Mouse (Mus musculus): Measurements from ENCODE around the gene Tmem150c. TPM values are rescaled to one million over a fixed set of nuclear protein-coding genes. Genes with fewer than 3 reads are reported as not detected.

The Tmem150c gene
- polyA plus RNA-seq, 1 experiment from 2014 or later = 17.0 TPM

- peak overlapping the region; percentile 55 for H3K9ac ChIP-seq (ENCODE audit: low read length)
- no peaks in the 10 kb centered on the region for H3K36me3 ChIP-seq (ENCODE audit: control insufficient read depth, insufficient read depth, low read length)
Measured at GRCm38 (mm10) chr5:100079040-100079930, 80.3 kb downstream of the Tmem150c start.

DNA sequence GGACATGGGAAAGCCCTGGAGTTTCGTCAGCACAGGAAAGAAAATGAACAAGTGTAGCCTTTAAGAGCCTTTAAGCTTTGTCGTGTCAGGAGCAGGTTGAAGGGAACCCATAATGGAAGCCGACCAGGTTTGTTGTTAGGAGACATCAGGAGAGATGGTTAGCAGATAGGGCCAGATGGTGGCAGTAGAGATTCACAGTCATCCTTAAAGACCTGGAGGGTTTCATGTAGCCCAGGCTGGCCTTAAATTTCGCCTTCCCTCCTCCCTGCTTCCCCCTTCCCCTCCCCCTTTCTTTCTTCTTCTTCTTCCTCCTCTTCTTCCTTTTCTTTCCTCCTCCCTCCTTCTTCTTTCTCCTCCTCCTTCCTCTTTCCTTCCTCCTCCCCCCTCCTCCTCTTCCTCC lies 85.0 kb downstream of the Tmem150c start:
- WGBS = 49% methylated on average over 4 of the region's 4 CpGs

More at GRCm38 (mm10) chr5:100079040-100079930, 80.3 kb downstream of the Tmem150c start:
- peak overlapping the region; percentile 20; the same call in 1 of the 2 replicates for H3K4me3 ChIP-seq (ENCODE audit: low read depth, low read length)
- H3K4me1 ChIP-seq (ENCODE audit: control insufficient read depth, insufficient read depth, low read length) = peaks cover 9% of the 10 kb centered on the region; the same call in 1 of the 2 replicates
- DNase-seq (ENCODE audit: low spot score) = peak; percentile 25
- H3K9me3 ChIP-seq (replicated peaks; ENCODE audit: control insufficient read depth, low read length) = no peaks in the 10 kb centered on the region
- peak overlapping the region; percentile 48 for H3K4me2 ChIP-seq (ENCODE audit: low read length)
- no peak overlapping the region for H3K27ac ChIP-seq (ENCODE audit: low read depth, low read length)
- peak; percentile 51 for ATAC-seq
- no peaks in the 10 kb centered on the region for H3K27me3 ChIP-seq (replicated peaks; ENCODE audit: control insufficient read depth, insufficient read depth, low read length)
- WGBS = 28% methylated on average over 36 of the region's 36 CpGs

GRCm38 (mm10) chr5:100072557-100072956 lies 87.1 kb downstream of the Tmem150c start:
- Histone ChIP-seq H3K4me1 (ENCODE audit: control insufficient read depth, insufficient read depth, low read length) (no peaks in the 10 kb centered on the region), H3K36me3 (ENCODE audit: control insufficient read depth, insufficient read depth, low read length) (peaks cover 37% of the 10 kb centered on the region), H3K4me2 (ENCODE audit: low read length) (no peak overlapping the region), H3K27me3 (replicated peaks; ENCODE audit: control insufficient read depth, insufficient read depth, low read length) (no peaks in the 10 kb centered on the region), H3K27ac (ENCODE audit: low read depth, low read length) (peak overlapping the region; percentile 27; the same call in 1 of the 2 replicates), H3K4me3 (ENCODE audit: low read depth, low read length) (no peak overlapping the region), H3K9me3 (replicated peaks; ENCODE audit: control insufficient read depth, low read length) (no peaks in the 10 kb centered on the region), H3K9ac (ENCODE audit: low read length) (no peak overlapping the region)
- 25% methylated on average over 9 of the region's 9 CpGs for WGBS
- peak; percentile 64 for DNase-seq (ENCODE audit: low spot score)
- ATAC-seq = peak; percentile 33; the same call in 1 of the 2 replicates

More for the DNA sequence above, 85.0 kb downstream of the Tmem150c start:
- H3K9ac ChIP-seq (ENCODE audit: low read length) = no peak overlapping the region
- peaks cover 23% of the 10 kb centered on the region; the same call in 1 of the 2 replicates for H3K36me3 ChIP-seq (ENCODE audit: control insufficient read depth, insufficient read depth, low read length)
- no peaks in the 10 kb centered on the region for H3K9me3 ChIP-seq (replicated peaks; ENCODE audit: control insufficient read depth, low read length)
- ATAC-seq (no peak), DNase-seq (ENCODE audit: low spot score) (peak; percentile 59)
- H3K27me3 ChIP-seq (replicated peaks; ENCODE audit: control insufficient read depth, insufficient read depth, low read length) = no peaks in the 10 kb centered on the region
- H3K4me2 ChIP-seq (ENCODE audit: low read length) = no peak overlapping the region
- H3K27ac ChIP-seq (ENCODE audit: low read depth, low read length) = no peak overlapping the region
- H3K4me1 ChIP-seq (ENCODE audit: control insufficient read depth, insufficient read depth, low read length) = 0 out of 2 replicates have a peak, but pooled peaks cover under 1% of the 10 kb centered on the region
- H3K4me3 ChIP-seq (ENCODE audit: low read depth, low read length) = no peak overlapping the region

DNA sequence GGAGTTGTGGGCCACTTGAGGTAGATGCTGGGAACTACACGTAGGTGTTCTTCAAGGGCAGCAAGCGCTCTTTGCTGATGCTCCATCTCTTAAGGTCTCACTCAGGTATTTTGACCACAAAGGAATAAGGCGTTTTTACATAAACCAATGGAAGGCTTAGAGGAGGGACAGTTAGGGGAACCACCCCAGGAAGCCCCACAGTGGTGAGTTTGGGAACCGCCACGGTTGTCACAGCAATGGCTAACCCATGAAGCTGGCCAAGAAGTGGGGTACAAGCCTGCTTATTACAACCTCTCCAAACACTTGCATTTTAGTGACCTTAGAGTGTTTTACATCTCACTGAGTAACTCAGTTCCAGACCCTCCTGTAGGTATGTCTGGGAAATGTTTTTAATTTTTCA lies 88.1 kb downstream of the Tmem150c start:
- no peaks in the 10 kb centered on the region for H3K27me3 ChIP-seq (replicated peaks; ENCODE audit: control insufficient read depth, insufficient read depth, low read length)
- no peak overlapping the region for H3K4me3 ChIP-seq (ENCODE audit: low read depth, low read length)
- DNase-seq (ENCODE audit: low spot score) = no peak
- no peak for ATAC-seq
- no peaks in the 10 kb centered on the region for H3K4me1 ChIP-seq (ENCODE audit: control insufficient read depth, insufficient read depth, low read length)
- no peak overlapping the region for H3K4me2 ChIP-seq (ENCODE audit: low read length)
- WGBS = 92% methylated on average over 5 of the region's 5 CpGs
- H3K9me3 ChIP-seq (replicated peaks; ENCODE audit: control insufficient read depth, low read length) = no peaks in the 10 kb centered on the region
- H3K9ac ChIP-seq (ENCODE audit: low read length) = no peak overlapping the region
- H3K27ac ChIP-seq (ENCODE audit: low read depth, low read length) = no peak overlapping the region
- H3K36me3 ChIP-seq (ENCODE audit: control insufficient read depth, insufficient read depth, low read length) = peaks cover 47% of the 10 kb centered on the region

- Histone ChIP-seq H3K9me3 (replicated peaks; ENCODE audit: control insufficient read depth, low read length) (no peaks in the 10 kb centered on the region), H3K36me3 (ENCODE audit: control insufficient read depth, insufficient read depth, low read length) (peaks cover 60% of the 10 kb centered on the region), H3K4me3 (ENCODE audit: low read depth, low read length) (no peak overlapping the region), H3K4me2 (ENCODE audit: low read length) (no peak overlapping the region), H3K9ac (ENCODE audit: low read length) (no peak overlapping the region), H3K27me3 (replicated peaks; ENCODE audit: control insufficient read depth, insufficient read depth, low read length) (no peaks in the 10 kb centered on the region), H3K27ac (ENCODE audit: low read depth, low read length) (no peak overlapping the region), H3K4me1 (ENCODE audit: control insufficient read depth, insufficient read depth, low read length) (no peaks in the 10 kb centered on the region)
- peak; percentile 73 for ATAC-seq
- 33% methylated on average over 3 of the region's 3 CpGs for WGBS
- peak; percentile 83 for DNase-seq (ENCODE audit: low spot score)
Measured at GRCm38 (mm10) chr5:100070255-100070654, 89.4 kb downstream of the Tmem150c start.

GRCm38 (mm10) chr5:100069526-100069925 lies 90.1 kb downstream of the Tmem150c start:
- Histone ChIP-seq H3K36me3 (ENCODE audit: control insufficient read depth, insufficient read depth, low read length) (peaks cover 62% of the 10 kb centered on the region), H3K27me3 (replicated peaks; ENCODE audit: control insufficient read depth, insufficient read depth, low read length) (no peaks in the 10 kb centered on the region), H3K9me3 (replicated peaks; ENCODE audit: control insufficient read depth, low read length) (no peaks in the 10 kb centered on the region), H3K4me1 (ENCODE audit: control insufficient read depth, insufficient read depth, low read length) (no peaks in the 10 kb centered on the region), H3K4me2 (ENCODE audit: low read length) (no peak overlapping the region), H3K9ac (ENCODE audit: low read length) (no peak overlapping the region), H3K27ac (ENCODE audit: low read depth, low read length) (no peak overlapping the region), H3K4me3 (ENCODE audit: low read depth, low read length) (no peak overlapping the region)
- 96% methylated on average over 2 of the region's 2 CpGs for WGBS
- DNase-seq (ENCODE audit: low spot score) (no peak), ATAC-seq (no peak)

- no peaks in the 10 kb centered on the region for H3K27me3 ChIP-seq (replicated peaks; ENCODE audit: control insufficient read depth, insufficient read depth, low read length)
- H3K4me2 ChIP-seq (ENCODE audit: low read length) = no peak overlapping the region
- H3K9ac ChIP-seq (ENCODE audit: low read length) = no peak overlapping the region
- H3K27ac ChIP-seq (ENCODE audit: low read depth, low read length) = no peak overlapping the region
- H3K4me3 ChIP-seq (ENCODE audit: low read depth, low read length) = no peak overlapping the region
- no peaks in the 10 kb centered on the region for H3K4me1 ChIP-seq (ENCODE audit: control insufficient read depth, insufficient read depth, low read length)
- DNase-seq (ENCODE audit: low spot score) = no peak
- 93% methylated on average over 16 of the region's 16 CpGs for WGBS
- no peaks in the 10 kb centered on the region for H3K9me3 ChIP-seq (replicated peaks; ENCODE audit: control insufficient read depth, low read length)
- no peak for ATAC-seq
- peaks cover 62% of the 10 kb centered on the region for H3K36me3 ChIP-seq (ENCODE audit: control insufficient read depth, insufficient read depth, low read length)
Measured at GRCm38 (mm10) chr5:100067579-100067978, 92.0 kb downstream of the Tmem150c start.

DNA sequence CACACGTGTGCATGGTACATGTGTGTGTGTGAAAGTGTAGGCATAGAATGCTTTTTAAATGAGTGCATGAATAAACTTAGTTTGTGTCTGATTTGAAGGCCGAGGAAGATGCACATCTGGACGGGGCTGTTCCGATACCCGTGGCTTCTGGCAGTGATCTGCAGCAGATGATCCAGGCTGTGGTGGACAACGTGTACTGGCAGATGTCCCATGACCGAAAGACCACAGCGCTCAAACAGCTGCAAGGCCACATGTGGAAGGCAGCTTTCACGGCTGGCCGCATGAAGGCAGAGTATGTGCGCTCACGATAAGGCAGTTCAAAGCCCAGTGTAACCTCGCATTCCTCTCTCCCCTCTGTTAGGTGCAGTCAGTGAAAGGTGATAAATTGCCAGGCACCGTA lies 98.7 kb downstream of the Tmem150c start:
- Histone ChIP-seq H3K36me3 (ENCODE audit: control insufficient read depth, insufficient read depth, low read length) (peaks cover 58% of the 10 kb centered on the region), H3K4me3 (ENCODE audit: low read depth, low read length) (no peak overlapping the region), H3K4me1 (ENCODE audit: control insufficient read depth, insufficient read depth, low read length) (peaks cover 17% of the 10 kb centered on the region), H3K27me3 (replicated peaks; ENCODE audit: control insufficient read depth, insufficient read depth, low read length) (no peaks in the 10 kb centered on the region), H3K9me3 (replicated peaks; ENCODE audit: control insufficient read depth, low read length) (no peaks in the 10 kb centered on the region), H3K9ac (ENCODE audit: low read length) (no peak overlapping the region), H3K27ac (ENCODE audit: low read depth, low read length) (no peak overlapping the region), H3K4me2 (ENCODE audit: low read length) (no peak overlapping the region)
- WGBS = 97% methylated on average over 14 of the region's 14 CpGs
- ATAC-seq (no peak), DNase-seq (ENCODE audit: low spot score) (no peak)

DNA sequence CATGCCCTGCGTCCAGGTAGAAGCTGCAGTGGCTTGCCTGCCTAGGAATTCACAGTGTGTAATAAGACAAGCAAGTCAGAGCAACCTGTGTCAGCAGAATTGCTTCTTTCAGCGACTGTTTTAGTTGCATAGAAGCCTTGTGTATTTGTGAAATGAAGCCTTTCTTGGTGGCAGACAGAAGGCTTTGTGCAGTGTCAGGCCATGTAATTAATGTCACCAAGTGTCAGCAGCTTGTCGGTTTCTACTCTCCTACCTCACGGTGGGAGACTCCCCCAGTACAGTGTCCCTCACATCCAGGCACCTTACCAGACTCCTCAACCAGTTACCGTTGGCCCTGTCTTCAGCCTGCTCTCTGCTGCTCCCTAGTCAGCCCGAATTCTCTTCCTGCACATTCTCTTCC lies 100.3 kb downstream of the Tmem150c start:
- Histone ChIP-seq H3K36me3 (ENCODE audit: control insufficient read depth, insufficient read depth, low read length) (peaks cover 48% of the 10 kb centered on the region), H3K27ac (ENCODE audit: low read depth, low read length) (0 out of 2 replicates have a peak overlapping the region, but pooled peaks have one; percentile 55), H3K4me3 (ENCODE audit: low read depth, low read length) (no peak overlapping the region), H3K27me3 (replicated peaks; ENCODE audit: control insufficient read depth, insufficient read depth, low read length) (no peaks in the 10 kb centered on the region), H3K9me3 (replicated peaks; ENCODE audit: control insufficient read depth, low read length) (no peaks in the 10 kb centered on the region), H3K9ac (ENCODE audit: low read length) (no peak overlapping the region), H3K4me1 (ENCODE audit: control insufficient read depth, insufficient read depth, low read length) (peaks cover 17% of the 10 kb centered on the region), H3K4me2 (ENCODE audit: low read length) (no peak overlapping the region)
- DNase-seq (ENCODE audit: low spot score) (peak; percentile 36), ATAC-seq (no peak)
- WGBS = 37% methylated on average over 6 of the region's 6 CpGs
